Mouse (Mus musculus): ENCODE data around the gene Parvg. TPM values are rescaled to one million over a fixed set of nuclear protein-coding genes. Genes with fewer than 3 reads are reported as not detected.

Gene Parvg
- polyA plus RNA-seq, 1 experiment from 2014 or later: 63.9 TPM

DNA sequence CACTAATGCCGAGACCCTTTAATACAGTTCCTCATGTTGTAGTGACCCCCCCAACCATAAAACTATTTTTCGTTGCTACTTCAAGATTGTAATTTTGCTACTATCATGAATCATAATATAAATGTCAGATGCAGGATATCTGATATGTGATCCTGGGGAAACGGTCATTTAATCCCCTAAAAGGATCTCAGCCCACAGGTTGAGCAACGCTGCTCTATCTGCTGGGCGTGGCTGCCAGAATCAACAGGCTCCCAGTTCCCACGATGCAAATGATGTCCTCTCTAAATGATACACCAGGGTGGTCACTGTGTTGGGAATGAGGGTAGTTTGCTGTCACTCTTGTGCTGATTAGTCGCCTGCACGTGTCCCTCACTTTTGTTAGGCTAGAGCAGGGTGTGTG lies 26.4 kb upstream of the Parvg start:
- Histone ChIP-seq H3K27ac (no peak overlapping the region), H3K36me3 (ENCODE audit: inconsistent target) (peaks cover 9% of the 10 kb centered on the region; the same call in 1 of the 2 replicates), H3K79me2 (ENCODE audit: inconsistent target) (no peaks in the 10 kb centered on the region), H3K4me3 (ENCODE audit: inconsistent target) (no peak overlapping the region)
- WGBS (ENCODE audit: missing documents): 71% methylated on average over 8 of the region's 8 CpGs

- 79% methylated on average over 13 of the region's 13 CpGs for WGBS (ENCODE audit: missing documents)
These were observed 24.9 kb upstream of the Parvg start for GRCm38 (mm10) chr15:84298804-84299370.

DNA sequence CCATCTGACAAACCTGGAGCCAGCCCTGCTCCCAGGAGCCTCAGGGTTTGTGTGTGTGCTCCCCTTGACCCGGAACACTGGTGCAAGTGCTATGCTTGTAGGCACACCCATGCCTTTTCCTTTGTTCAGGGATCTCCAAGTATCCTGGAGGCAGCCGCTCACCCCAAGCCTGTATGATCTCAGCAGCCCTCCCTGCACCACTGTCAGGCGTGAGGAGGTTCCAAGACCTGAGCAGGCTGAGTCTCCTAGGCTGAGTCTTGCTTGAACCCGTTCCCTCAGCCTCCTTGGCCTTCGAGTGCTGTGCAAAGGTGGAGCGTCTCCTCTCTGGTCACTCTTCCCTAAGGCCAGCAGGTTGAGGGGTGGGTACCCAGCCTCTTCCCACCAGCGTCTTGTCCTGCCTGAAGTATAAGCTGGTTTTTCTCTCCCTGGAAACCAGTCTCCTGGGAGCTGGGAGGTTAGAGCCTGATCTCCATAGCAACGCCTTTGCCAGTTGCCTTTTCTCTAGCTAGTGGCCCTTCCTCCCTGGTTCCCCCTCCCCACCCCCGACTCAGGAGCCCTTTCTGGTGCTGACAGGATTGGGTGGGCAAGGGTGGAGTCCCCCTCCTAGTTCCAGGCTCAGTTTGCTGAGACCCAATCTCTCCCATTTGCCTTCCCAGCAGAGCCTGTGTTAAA lies 24.0 kb upstream of the Parvg start:
- Histone ChIP-seq H3K27ac (no peak overlapping the region), H3K79me2 (ENCODE audit: inconsistent target) (no peaks in the 10 kb centered on the region), H3K4me3 (ENCODE audit: inconsistent target) (no peak overlapping the region), H3K36me3 (ENCODE audit: inconsistent target) (peaks cover 18% of the 10 kb centered on the region)
- WGBS (ENCODE audit: missing documents): 92% methylated on average over 9 of the region's 9 CpGs

More at GRCm38 (mm10) chr15:84298804-84299370, 24.9 kb upstream of the Parvg start:
- no peaks in the 10 kb centered on the region for H3K79me2 ChIP-seq (ENCODE audit: inconsistent target)
- no peak overlapping the region for H3K4me3 ChIP-seq (ENCODE audit: inconsistent target)
- no peak overlapping the region for H3K27ac ChIP-seq
- H3K36me3 ChIP-seq (ENCODE audit: inconsistent target): peaks cover 12% of the 10 kb centered on the region; the same call in 1 of the 2 replicates

- no peaks in the 10 kb centered on the region for H3K79me2 ChIP-seq (ENCODE audit: inconsistent target)
- 100% methylated on average over 2 of the region's 2 CpGs for WGBS (ENCODE audit: missing documents)
- H3K4me3 ChIP-seq (ENCODE audit: inconsistent target): no peak overlapping the region
- no peak overlapping the region for H3K27ac ChIP-seq
- H3K36me3 ChIP-seq (ENCODE audit: inconsistent target): peaks cover 16% of the 10 kb centered on the region
These were observed 23.2 kb upstream of the Parvg start for GRCm38 (mm10) chr15:84300591-84300990.

- Histone ChIP-seq H3K27ac (no peak overlapping the region), H3K36me3 (ENCODE audit: inconsistent target) (peaks cover 14% of the 10 kb centered on the region), H3K79me2 (ENCODE audit: inconsistent target) (no peaks in the 10 kb centered on the region), H3K4me3 (ENCODE audit: inconsistent target) (no peak overlapping the region)
- 56% methylated on average over 7 of the region's 7 CpGs for WGBS (ENCODE audit: missing documents)
These were observed 22.8 kb upstream of the Parvg start for GRCm38 (mm10) chr15:84301026-84301425.

DNA sequence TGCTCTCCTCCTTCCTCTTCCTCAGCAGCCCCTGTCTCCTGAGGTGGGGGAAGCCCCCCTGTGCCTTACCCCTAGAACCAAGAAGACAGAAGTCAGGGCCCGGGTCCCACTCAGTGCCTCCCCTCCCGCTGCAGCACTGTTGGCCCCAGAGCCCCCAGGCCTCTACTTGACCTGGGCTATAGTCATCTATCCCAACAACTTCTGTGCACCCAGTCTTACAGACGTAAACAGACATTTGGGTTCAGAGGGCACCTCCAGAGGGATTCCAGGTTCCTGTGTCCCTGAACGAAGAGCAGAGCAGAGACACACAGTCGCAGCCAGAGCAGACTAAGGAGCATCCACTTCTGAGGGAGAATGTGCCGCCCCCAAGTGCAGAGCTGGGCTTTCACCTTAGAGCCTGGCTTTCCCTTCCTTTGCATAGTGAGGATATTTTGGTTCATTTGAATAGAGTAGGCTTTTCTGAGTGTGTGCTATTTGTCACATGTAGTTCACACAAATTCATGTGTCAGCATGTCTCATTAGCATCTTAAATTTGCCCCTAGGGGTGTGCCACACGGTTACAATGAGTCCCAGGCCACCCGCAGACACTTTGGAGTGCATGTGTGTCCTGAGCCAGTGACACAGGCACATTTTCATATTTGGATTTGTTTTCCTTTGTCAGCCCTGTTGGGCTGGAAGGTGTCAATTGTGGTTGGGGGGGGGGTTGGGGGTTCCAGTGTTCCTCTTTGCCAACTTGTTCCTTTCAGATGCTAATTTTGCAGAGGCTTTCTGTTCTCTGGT lies 22.0 kb upstream of the Parvg start:
- Histone ChIP-seq H3K36me3 (ENCODE audit: inconsistent target) (peaks cover 14% of the 10 kb centered on the region), H3K79me2 (ENCODE audit: inconsistent target) (no peaks in the 10 kb centered on the region), H3K4me3 (ENCODE audit: inconsistent target) (no peak overlapping the region), H3K27ac (no peak overlapping the region)
- 87% methylated on average over 8 of the region's 8 CpGs for WGBS (ENCODE audit: missing documents)

- no peaks in the 10 kb centered on the region for H3K79me2 ChIP-seq (ENCODE audit: inconsistent target)
- H3K27ac ChIP-seq: no peak overlapping the region
- peaks cover 14% of the 10 kb centered on the region for H3K36me3 ChIP-seq (ENCODE audit: inconsistent target)
- H3K4me3 ChIP-seq (ENCODE audit: inconsistent target): no peak overlapping the region
- WGBS (ENCODE audit: missing documents): 96% methylated on average over 10 of the region's 10 CpGs
These were observed 20.6 kb upstream of the Parvg start for GRCm38 (mm10) chr15:84303264-84303663.

- WGBS (ENCODE audit: missing documents): 91% methylated on average over 9 of the region's 10 CpGs
- Histone ChIP-seq H3K4me3 (ENCODE audit: inconsistent target) (no peak overlapping the region), H3K79me2 (ENCODE audit: inconsistent target) (no peaks in the 10 kb centered on the region), H3K27ac (no peak overlapping the region), H3K36me3 (ENCODE audit: inconsistent target) (peaks cover 14% of the 10 kb centered on the region)
These were observed 18.5 kb upstream of the Parvg start for GRCm38 (mm10) chr15:84305333-84305732.

DNA sequence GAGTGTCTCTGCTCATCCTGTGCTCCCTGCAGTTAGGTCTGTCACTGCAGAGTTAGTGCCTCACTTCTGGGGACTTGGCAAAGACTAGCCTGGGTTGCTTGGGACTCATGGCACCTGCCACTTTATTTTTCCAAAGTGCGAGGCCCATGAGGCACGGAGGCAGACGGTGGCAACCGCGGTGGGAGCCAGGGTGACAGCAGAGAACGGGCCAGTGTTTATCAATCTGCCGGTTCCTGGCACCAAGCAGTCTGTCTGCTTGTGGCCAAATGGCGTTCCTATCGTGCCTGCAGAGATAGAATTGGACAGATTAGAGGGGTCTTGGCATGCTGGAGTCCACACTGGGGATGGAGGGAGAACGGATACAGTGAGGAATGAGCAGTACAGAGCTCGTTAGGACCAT lies 13.6 kb upstream of the Parvg start:
- WGBS (ENCODE audit: missing documents): 88% methylated on average over 11 of the region's 11 CpGs
- no peaks in the 10 kb centered on the region for H3K36me3 ChIP-seq (ENCODE audit: inconsistent target)

DNA sequence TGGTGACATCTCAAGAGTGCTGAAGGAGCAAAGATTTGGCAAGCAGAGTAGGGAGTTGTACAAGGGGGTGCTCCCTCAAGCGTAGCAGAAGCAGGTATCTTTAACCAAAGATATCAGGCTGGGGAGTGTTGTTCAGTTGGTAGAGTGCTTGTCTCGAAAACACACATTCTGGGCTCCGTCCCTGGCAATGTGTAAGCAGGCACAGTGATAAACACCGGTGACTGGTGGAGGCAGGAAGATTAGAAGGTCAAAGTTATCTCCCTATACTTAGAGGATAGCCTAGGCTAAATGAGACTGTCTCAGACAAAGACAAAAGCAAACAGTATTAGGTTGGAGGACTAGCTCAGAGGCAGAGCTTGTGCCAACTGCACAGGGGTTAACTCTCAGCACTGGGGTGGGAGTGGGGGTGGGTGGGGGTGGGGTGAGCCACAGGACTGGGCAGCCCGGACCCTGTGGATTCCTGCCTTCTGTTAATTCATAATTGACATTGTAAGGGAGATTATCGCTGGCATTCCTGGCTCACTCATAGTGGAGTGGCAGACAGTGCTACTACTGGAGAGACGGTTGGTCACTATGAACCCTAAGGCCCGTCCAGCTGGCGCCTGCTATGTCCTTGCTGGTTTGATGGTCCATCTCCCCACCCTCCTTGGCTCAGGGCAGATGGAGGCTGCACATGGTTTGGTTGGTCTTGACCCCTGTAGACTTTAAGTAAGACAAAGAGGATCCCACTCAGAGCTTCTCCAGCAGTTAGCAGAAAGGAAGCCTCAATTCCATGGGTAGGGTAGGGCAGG lies 12.3 kb upstream of the Parvg start:
- WGBS (ENCODE audit: missing documents): 95% methylated on average over 9 of the region's 9 CpGs
- Histone ChIP-seq H3K79me2 (ENCODE audit: inconsistent target) (no peaks in the 10 kb centered on the region), H3K27ac (no peak overlapping the region), H3K36me3 (ENCODE audit: inconsistent target) (no peaks in the 10 kb centered on the region), H3K4me3 (ENCODE audit: inconsistent target) (no peak overlapping the region)

More for the DNA sequence above, 13.6 kb upstream of the Parvg start:
- no peaks in the 10 kb centered on the region for H3K79me2 ChIP-seq (ENCODE audit: inconsistent target)
- no peak overlapping the region for H3K4me3 ChIP-seq (ENCODE audit: inconsistent target)
- H3K27ac ChIP-seq: no peak overlapping the region

DNA sequence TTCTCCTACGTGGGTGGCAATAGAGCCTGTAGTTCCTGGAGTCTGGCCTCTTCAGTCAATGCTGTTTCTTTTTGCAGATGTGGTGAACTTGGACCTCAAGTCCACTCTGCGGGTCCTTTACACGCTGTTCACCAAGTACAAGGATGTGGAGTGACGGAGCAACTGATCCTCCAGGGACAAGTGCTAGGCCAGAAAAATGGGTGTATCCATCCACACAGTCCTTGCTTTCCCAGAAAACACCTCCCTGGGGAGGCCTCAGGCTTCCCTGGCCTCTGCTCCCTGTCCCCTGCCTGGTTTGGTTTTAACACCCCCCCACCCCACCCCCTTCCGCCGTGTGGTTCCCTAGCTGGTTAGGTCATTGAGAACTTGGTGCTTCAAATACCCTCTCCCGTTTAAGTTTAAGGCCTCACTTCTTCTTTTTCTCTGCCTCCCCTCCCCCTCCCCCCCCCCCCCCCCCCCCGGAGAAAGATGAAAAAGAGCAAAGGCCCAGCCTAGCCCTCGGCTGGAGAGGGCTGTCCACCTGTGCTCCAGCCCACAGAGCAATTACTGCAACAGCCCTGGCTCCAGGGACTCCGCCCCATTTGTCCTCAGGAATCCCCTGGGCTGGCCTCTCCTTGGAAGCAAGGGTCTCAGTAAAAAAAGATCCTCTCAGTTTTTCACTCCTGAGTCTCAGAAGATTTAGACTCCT lies 10.8 kb upstream of the Parvg start:
- H3K4me3 ChIP-seq (ENCODE audit: inconsistent target): no peak overlapping the region
- H3K27ac ChIP-seq: peak overlapping the region; percentile 86
- no peaks in the 10 kb centered on the region for H3K36me3 ChIP-seq (ENCODE audit: inconsistent target)
- H3K79me2 ChIP-seq (ENCODE audit: inconsistent target): no peaks in the 10 kb centered on the region
- 13% methylated on average over 7 of the region's 10 CpGs for WGBS (ENCODE audit: missing documents)

DNA sequence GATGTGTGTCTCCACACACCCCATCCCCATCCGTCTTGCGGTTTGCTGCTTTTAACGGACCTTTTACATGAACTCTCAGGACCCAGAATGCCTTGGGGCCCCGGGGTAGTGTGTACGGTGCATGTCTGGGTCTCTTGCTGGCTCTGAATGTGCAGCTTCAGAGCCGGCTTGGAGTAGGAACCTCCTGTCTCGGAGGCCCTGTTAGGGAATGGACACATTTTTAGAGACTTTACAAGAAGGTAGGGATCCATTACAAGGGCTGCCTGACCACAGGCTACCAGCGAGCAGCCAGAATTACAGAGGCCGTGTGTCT lies 10.3 kb upstream of the Parvg start:
- H3K79me2 ChIP-seq (ENCODE audit: inconsistent target): no peaks in the 10 kb centered on the region
- H3K27ac ChIP-seq: peak overlapping the region; percentile 86
- WGBS (ENCODE audit: missing documents): 17% methylated on average over 9 of the region's 9 CpGs
- no peaks in the 10 kb centered on the region for H3K36me3 ChIP-seq (ENCODE audit: inconsistent target)
- H3K4me3 ChIP-seq (ENCODE audit: inconsistent target): no peak overlapping the region

- Histone ChIP-seq H3K27ac (peak overlapping the region; percentile 86), H3K79me2 (ENCODE audit: inconsistent target) (no peaks in the 10 kb centered on the region), H3K4me3 (ENCODE audit: inconsistent target) (no peak overlapping the region), H3K36me3 (ENCODE audit: inconsistent target) (no peaks in the 10 kb centered on the region)
- WGBS (ENCODE audit: missing documents): 73% methylated on average over 18 of the region's 18 CpGs
These were observed 9.3 kb upstream of the Parvg start for GRCm38 (mm10) chr15:84314420-84315080.

All from macrophage (primary cell).